Mouse (Mus musculus) midbrain, embryonic 12.5 days (tissue): ENCODE measurements around the gene Cap2. TPM values are rescaled to one million over a fixed set of nuclear protein-coding genes. Genes with fewer than 3 reads are reported as not detected.

ENCODE experiments used
- ATAC-seq: fragments of 200-750 bp; cut with Nextera tagmentation; 2 replicates; pipeline ENCODE4 v1.8.0; 2017; ENCODE audit warnings: low read depth, moderate TSS enrichment, moderate library complexity; ENCODE audit not compliant: low FRiP score
- H3K27ac ChIP-seq: fragments of 300-500 bp; sonication (generic); replicated peaks from 2 replicates; pipeline ENCODE4 v1.5.1; 2016; ENCODE audit warnings: mild to moderate bottlenecking
- H3K27me3 ChIP-seq: fragments of 300-500 bp; sonication (generic); 2 replicates; pipeline ENCODE4 v1.6.1; 2016; ENCODE audit warnings: mild to moderate bottlenecking
- H3K36me3 ChIP-seq: fragments of 300-500 bp; sonication (generic); 2 replicates; pipeline ENCODE4 v1.6.1; 2016
- H3K4me1 ChIP-seq: fragments of 300-500 bp; sonication (generic); 2 replicates; pipeline ENCODE4 v1.6.1; 2016
- H3K4me2 ChIP-seq: fragments of 300-500 bp; sonication (generic); replicated peaks from 2 replicates; pipeline ENCODE4 v1.6.1; 2016; ENCODE audit warnings: mild to moderate bottlenecking, moderate library complexity
- H3K4me3 ChIP-seq: fragments of 300-500 bp; sonication (generic); 2 replicates; pipeline ENCODE4 v1.5.1; 2016; ENCODE audit warnings: mild to moderate bottlenecking
- H3K9ac ChIP-seq: fragments of 300-500 bp; sonication (generic); replicated peaks from 2 replicates; pipeline ENCODE4 v1.6.1; 2016; ENCODE audit warnings: mild to moderate bottlenecking, moderate library complexity
- H3K9me3 ChIP-seq: fragments of 300-500 bp; sonication (generic); 2 replicates; pipeline ENCODE4 v1.6.1; 2016; ENCODE audit warnings: mild to moderate bottlenecking
- WGBS: fragments of 180-500 bp; shearing (Covaris S2); methylation state at CpG from one replicate; pipeline ENCODE4 v1.1.7; 2016; 5-methylcytosine and 5-hydroxymethylcytosine counted together
- polyA plus RNA-seq: library from polyadenylated mRNA; unstranded; fragments of >200 nt; fragmentation: Nextera tagmentation; extraction: Ambion mirVana; gene quantifications from 2 replicates; pipeline ENCODE4 v1.2.1, GENCODE M21; 2016

Cap2 gene
- polyA plus RNA-seq, 1 experiment from 2014 or later, result 9.6 TPM

DNA sequence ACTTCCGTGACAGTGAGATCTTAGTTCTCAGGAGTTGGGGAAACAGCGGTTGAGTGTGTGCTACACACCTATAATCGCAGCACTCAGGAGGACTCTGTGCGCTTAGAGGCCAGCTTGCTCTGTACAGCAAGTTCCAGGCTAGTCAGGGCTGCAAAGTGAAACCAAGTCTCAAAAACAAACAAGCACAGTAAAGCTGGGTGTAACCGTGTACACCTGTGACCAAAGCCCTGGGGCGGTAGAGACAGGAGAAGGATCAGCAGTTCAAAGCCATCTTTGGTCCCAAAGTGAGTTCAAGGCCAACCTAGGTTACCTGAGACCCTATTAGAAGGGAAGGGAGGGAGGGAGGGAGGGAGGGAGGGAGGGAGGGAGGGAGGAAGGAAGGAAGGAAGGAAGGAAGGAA lies 142.5 kb downstream of the Cap2 start:
- ATAC-seq, result no peak
- H3K9me3 ChIP-seq, result peaks cover 8% of the 10 kb centered on the region; the same call in 1 of the 2 replicates
- no peak overlapping the region for H3K27ac ChIP-seq
- 0 out of 2 replicates have a peak, but pooled peaks cover 5% of the 10 kb centered on the region for H3K36me3 ChIP-seq
- no peak overlapping the region for H3K9ac ChIP-seq
- H3K4me2 ChIP-seq, result no peak overlapping the region
- H3K4me3 ChIP-seq, result no peak overlapping the region
- H3K27me3 ChIP-seq, result no peaks in the 10 kb centered on the region
- 96% methylated on average over 6 of the region's 6 CpGs for WGBS
- no peaks in the 10 kb centered on the region for H3K4me1 ChIP-seq

DNA sequence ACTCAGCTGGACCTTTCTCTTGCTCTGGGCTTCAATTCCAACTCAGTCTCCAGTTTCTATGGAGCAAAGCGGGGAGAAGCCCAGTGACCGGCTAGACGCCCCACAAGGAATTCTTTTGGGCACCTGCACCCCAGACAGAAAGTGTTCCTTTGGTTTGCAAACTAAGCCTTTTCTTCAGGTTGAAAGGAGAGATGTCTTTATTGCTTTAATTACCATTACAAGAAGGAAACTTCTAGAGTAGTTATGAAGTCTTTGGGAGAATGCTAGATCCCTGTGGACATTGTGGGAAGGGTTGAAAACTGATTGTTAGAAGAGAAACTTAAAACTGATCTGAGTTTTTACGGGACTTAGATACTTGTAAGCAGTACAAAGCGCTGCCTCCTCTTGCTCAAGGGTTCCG lies 143.8 kb downstream of the Cap2 start:
- Histone ChIP-seq H3K4me2 (no peak overlapping the region), H3K36me3 (0 out of 2 replicates have a peak, but pooled peaks cover 5% of the 10 kb centered on the region), H3K9me3 (peaks cover 8% of the 10 kb centered on the region; the same call in 1 of the 2 replicates), H3K4me3 (no peak overlapping the region), H3K27ac (no peak overlapping the region), H3K4me1 (no peaks in the 10 kb centered on the region), H3K27me3 (no peaks in the 10 kb centered on the region), H3K9ac (no peak overlapping the region)
- WGBS, result 85% methylated on average over 6 of the region's 6 CpGs
- no peak for ATAC-seq

DNA sequence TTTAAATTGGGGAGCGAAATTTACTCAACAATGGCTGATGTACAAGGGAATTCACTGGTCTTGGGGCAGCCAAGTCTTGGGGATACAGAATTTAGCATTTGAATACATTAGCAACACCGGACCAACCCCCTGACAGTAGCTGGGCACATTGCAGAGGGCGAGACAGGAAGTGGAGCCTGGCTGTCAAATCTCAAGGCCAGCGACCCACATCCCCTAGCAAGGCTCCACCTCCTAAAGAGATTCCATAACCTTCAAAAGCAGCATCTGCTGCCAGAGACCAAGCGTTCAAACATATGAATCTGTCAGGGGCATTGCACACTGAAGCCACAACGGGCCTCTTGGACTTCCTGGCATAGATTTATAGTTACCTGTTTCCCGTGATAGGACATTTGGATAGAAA lies 150.2 kb downstream of the Cap2 start:
- H3K36me3 ChIP-seq, result no peaks in the 10 kb centered on the region
- no peaks in the 10 kb centered on the region for H3K4me1 ChIP-seq
- H3K9me3 ChIP-seq, result no peaks in the 10 kb centered on the region
- H3K27ac ChIP-seq, result no peak overlapping the region
- WGBS, result 90% methylated on average over 7 of the region's 7 CpGs
- no peaks in the 10 kb centered on the region for H3K27me3 ChIP-seq
- no peak overlapping the region for H3K4me2 ChIP-seq
- no peak for ATAC-seq
- no peak overlapping the region for H3K4me3 ChIP-seq
- no peak overlapping the region for H3K9ac ChIP-seq

DNA sequence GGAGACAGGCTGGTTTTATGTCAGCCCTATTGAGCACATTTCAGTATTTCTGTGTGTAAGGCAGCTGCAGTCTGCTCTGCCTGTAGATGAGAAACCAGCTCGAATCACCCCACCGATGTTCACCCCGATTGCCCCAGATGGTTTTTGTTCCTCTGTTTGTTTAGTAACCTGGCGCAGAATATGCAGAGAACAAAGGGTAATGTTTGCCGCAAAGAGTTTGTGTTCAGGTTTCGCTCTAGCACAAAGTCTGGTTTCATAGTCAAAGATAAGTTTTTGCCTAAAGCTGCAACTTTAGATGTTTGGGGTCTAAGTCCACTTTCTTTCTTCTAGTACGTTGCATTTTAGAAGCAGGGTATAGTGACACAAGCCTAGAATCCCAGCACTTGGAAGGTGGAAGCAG lies 151.0 kb downstream of the Cap2 start:
- Histone ChIP-seq H3K4me1 (no peaks in the 10 kb centered on the region), H3K4me3 (no peak overlapping the region), H3K4me2 (no peak overlapping the region), H3K36me3 (no peaks in the 10 kb centered on the region), H3K9ac (no peak overlapping the region), H3K27me3 (no peaks in the 10 kb centered on the region), H3K9me3 (no peaks in the 10 kb centered on the region), H3K27ac (no peak overlapping the region)
- no peak for ATAC-seq
- 86% methylated on average over 7 of the region's 7 CpGs for WGBS

DNA sequence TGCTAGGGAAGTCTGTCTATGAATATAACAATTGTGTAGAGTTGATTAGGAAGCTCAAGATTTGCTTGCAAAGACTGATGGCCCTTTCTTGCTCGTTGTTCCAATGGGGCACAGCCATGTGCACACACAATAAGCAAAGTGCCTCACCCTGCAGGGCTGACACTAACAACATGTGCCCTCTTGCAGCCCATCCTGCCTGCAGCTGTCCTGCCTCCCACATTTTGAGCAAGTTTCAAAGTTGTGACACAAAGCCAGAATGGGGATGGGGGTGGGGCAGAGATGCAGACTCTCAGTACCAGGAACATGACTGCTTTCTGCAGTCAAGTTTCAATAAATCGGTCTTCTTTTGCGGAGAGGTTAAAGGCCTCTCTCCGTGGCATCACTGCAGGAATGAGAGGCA lies 152.0 kb downstream of the Cap2 start:
- no peak overlapping the region for H3K27ac ChIP-seq
- no peak overlapping the region for H3K4me3 ChIP-seq
- WGBS, result 68% methylated on average over 4 of the region's 4 CpGs
- no peaks in the 10 kb centered on the region for H3K36me3 ChIP-seq
- no peak overlapping the region for H3K9ac ChIP-seq
- no peak for ATAC-seq
- no peaks in the 10 kb centered on the region for H3K27me3 ChIP-seq
- no peaks in the 10 kb centered on the region for H3K9me3 ChIP-seq
- H3K4me1 ChIP-seq, result no peaks in the 10 kb centered on the region
- no peak overlapping the region for H3K4me2 ChIP-seq

DNA sequence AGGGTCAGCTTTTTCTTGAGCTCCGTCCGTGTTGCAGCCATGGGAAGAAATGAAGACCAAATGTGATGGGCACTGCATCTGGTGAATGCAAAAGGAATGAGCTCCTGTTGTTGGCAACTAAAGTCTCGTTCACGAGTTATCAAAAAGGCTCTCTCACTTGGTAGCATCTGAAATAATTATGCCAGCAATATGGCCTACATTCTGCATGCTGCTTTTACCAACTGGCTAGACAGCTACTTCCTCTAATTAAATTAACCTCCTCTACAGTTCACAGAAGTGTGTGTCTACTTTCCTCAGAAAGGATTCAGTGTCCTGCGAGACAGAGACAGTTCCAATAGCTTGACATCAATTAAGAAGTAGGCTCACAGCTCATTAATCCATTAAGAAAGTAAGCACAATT lies 152.9 kb downstream of the Cap2 start:
- H3K9ac ChIP-seq, result no peak overlapping the region
- H3K27me3 ChIP-seq, result no peaks in the 10 kb centered on the region
- H3K4me1 ChIP-seq, result no peaks in the 10 kb centered on the region
- H3K4me3 ChIP-seq, result no peak overlapping the region
- ATAC-seq, result no peak
- no peak overlapping the region for H3K4me2 ChIP-seq
- no peaks in the 10 kb centered on the region for H3K36me3 ChIP-seq
- WGBS, result 82% methylated on average over 5 of the region's 5 CpGs
- H3K27ac ChIP-seq, result no peak overlapping the region
- H3K9me3 ChIP-seq, result no peaks in the 10 kb centered on the region

DNA sequence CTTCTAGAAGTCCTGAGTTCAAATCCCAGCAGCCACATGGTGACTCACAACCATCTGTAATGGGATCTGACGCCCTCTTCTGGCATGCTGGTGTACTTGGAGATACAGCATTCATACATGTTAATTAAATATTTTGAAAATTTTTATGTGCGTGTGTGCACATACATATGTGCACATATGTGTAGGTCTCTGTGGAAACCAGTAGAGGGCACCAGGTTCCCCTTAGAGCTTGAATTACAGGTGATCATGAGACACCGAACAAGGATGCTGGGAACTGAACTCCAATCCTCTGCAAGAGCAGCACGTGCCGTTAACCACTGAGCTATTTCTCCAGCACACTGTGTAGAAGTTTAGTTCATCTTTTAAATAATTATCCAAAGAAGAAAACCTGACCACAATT lies 157.6 kb downstream of the Cap2 start:
- Histone ChIP-seq H3K27ac (no peak overlapping the region), H3K4me3 (no peak overlapping the region), H3K27me3 (no peaks in the 10 kb centered on the region), H3K9ac (no peak overlapping the region), H3K4me1 (no peaks in the 10 kb centered on the region), H3K36me3 (no peaks in the 10 kb centered on the region), H3K9me3 (no peaks in the 10 kb centered on the region), H3K4me2 (no peak overlapping the region)
- ATAC-seq, result no peak
- WGBS, result 88% methylated on average over 5 of the region's 5 CpGs

DNA sequence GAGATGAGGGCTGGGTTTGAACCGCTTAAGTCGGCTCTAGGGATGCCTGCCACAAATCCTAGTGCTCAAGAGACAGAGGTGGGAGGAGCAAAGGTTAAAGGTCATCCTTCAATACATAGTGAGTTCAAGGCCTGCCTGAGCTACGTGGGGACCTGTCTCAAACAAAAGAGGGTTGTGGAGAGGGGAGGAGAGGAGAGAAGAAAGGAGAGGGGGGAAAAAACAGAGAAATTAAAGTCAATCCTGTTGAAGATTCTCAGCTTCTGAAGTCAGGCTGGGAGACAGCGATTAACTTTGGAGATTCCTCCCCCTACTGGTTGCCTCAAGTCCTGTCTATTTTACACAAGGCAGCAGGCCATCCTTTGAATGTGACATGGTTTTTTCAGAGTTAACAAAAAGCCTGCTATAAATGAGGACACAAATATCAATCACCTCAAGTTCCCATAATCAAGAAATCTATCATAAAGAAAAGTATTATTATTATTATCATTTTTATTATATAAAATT lies 161.9 kb downstream of the Cap2 start:
- no peaks in the 10 kb centered on the region for H3K4me1 ChIP-seq
- H3K4me3 ChIP-seq, result no peak overlapping the region
- no peak overlapping the region for H3K27ac ChIP-seq
- 28% methylated on average over 4 of the region's 4 CpGs for WGBS
- H3K4me2 ChIP-seq, result no peak overlapping the region
- H3K9ac ChIP-seq, result no peak overlapping the region
- no peaks in the 10 kb centered on the region for H3K9me3 ChIP-seq
- H3K36me3 ChIP-seq, result no peaks in the 10 kb centered on the region
- ATAC-seq, result no peak
- no peaks in the 10 kb centered on the region for H3K27me3 ChIP-seq

DNA sequence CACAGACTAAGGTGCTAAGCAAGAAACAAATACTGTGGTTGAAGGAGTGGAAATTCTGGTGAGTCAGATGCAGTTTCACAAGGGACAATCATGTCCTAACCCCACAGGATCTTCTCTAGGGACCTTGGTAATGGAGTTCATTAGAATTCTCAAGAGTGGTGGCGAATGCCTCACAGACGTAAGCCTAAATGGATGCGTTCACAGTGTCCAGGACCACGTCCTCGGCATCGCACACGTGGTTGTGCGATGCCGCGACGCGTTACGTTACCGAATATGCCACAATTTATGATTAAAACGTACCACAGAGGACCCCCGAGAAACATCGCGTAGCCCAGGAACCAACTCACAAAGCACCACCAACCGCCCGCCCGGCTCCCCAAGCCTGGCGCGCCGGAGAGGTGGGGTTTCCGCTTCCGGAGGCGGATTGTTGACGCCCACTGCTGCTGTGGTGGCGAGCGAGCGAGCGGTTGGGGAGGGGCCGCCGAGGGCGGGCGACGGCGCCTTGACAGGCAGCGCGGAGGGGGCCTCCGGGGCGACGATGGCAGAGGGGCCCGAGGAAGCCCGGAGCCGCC lies 167.5 kb downstream of the Cap2 start, which contains the start of gene Fam8a1:
TSS of gene Fam8a1 (plus strand) at position 475 of the 572 bp plus-strand sequence.
- Histone ChIP-seq H3K9me3 (no peaks in the 10 kb centered on the region), H3K27me3 (no peaks in the 10 kb centered on the region), H3K4me1 (peaks cover 15% of the 10 kb centered on the region), H3K4me3 (peak within 1 kb of the TSS; percentile 99), H3K4me2 (peak within 1 kb of the TSS; percentile 89), H3K27ac (peak within 1 kb of the TSS; percentile 87), H3K36me3 (peaks cover 19% of the 10 kb centered on the region), H3K9ac (peak within 1 kb of the TSS; percentile 93)
- peak; percentile 95 for ATAC-seq
- under 1% methylated on average over 45 of the region's 46 CpGs for WGBS

DNA sequence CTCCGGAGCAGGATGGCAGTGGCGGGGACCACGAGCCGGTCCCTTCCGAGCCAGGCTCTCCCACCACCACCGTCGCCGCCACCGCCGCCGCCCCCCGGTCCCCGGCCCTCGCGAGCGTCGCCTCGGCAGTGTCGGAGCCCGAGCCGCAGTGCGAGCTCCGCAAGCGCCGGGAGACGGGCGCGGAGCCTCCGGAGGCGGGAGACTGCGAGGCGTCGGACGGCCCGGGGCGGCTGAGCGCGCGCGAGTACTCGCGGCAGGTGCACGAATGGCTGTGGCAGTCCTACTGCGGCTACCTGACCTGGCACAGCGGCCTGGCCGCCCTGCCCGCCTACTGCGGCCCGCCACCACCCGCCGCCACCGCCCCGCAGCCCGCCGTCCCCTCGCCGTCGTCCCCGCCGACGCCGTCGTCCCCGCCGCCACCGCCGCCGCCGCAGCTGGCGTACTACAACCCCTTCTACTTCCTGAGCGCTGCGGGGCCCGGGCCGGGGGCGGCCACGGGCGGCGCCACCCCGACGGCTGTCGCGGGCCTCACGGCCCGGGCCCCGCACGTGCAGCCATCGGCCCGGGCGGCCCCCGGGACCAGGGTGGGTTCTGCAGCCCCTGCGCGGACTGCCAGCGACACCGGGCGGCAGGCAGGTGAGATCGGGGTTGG lies 168.1 kb downstream of the Cap2 start:
- WGBS, result 2% methylated on average over 65 of the region's 96 CpGs

DNA sequence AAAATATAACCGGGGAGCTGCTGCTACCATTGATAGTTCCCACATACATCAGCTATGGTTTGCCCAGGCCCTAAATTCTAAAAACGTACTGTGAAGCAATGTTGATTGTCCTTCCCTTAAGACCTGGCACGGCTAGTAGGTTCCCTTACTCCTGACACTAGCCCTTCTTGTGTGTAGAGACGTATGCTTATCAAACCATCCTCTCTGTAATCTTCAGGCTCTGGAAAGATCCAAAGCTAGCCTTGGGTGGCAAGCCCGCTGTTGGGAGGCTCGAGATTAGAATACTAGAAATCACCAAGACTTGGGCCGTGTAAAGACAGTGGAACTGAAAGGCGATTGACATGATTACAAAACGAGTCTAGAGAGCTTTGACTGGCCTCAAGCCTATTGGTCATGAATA lies 168.9 kb downstream of the Cap2 start:
- H3K9me3 ChIP-seq, result no peaks in the 10 kb centered on the region
- ATAC-seq, result no peak
- peak overlapping the region; percentile 99 for H3K4me3 ChIP-seq
- H3K9ac ChIP-seq, result peak overlapping the region; percentile 93
- peaks cover 15% of the 10 kb centered on the region for H3K4me1 ChIP-seq
- no peaks in the 10 kb centered on the region for H3K27me3 ChIP-seq
- 70% methylated on average over 9 of the region's 9 CpGs for WGBS
- H3K4me2 ChIP-seq, result peak overlapping the region; percentile 89
- H3K27ac ChIP-seq, result no peak overlapping the region
- H3K36me3 ChIP-seq, result peaks cover 33% of the 10 kb centered on the region

More for the DNA sequence above, 168.1 kb downstream of the Cap2 start:
- ATAC-seq, result peak; percentile 63
- Histone ChIP-seq H3K9ac (peak overlapping the region; percentile 93), H3K27me3 (no peaks in the 10 kb centered on the region), H3K4me1 (peaks cover 15% of the 10 kb centered on the region), H3K4me2 (peak overlapping the region; percentile 89), H3K36me3 (peaks cover 25% of the 10 kb centered on the region), H3K9me3 (no peaks in the 10 kb centered on the region), H3K27ac (peak overlapping the region; percentile 87), H3K4me3 (peak overlapping the region; percentile 99)

DNA sequence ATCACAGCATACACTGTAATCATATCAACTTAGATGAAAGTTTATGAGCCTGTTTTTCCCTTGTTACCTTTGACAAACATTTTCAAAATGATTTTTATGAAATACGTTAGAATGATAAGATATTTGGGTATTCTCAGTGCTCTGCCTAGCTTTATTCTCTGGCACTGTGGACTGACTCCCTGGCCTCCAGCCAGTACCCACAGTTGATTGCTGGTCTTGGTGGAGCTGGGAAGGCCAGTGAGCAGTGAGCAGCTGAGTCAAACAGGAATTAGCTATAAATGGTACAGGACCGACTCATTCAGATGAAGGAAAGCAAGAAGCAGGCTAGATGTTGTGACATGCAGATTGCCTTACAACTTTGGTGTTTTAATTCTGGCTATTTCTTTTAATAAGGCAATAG lies 173.0 kb downstream of the Cap2 start:
- Histone ChIP-seq H3K27me3 (no peaks in the 10 kb centered on the region), H3K9ac (no peak overlapping the region), H3K27ac (no peak overlapping the region), H3K9me3 (no peaks in the 10 kb centered on the region), H3K4me1 (peaks cover 15% of the 10 kb centered on the region), H3K4me2 (no peak overlapping the region), H3K4me3 (no peak overlapping the region), H3K36me3 (peaks cover 46% of the 10 kb centered on the region)
- WGBS, result 85% methylated on average over 2 of the region's 2 CpGs
- no peak for ATAC-seq
